Mouse (Mus musculus): ENCODE measurements around the gene Tubb2b.

GRCm38 (mm10) chr13:34116508-34116907 is 13.8 kb downstream of the Tubb2b start:
- TF ChIP-seq CTCF (IDR thresholded peaks at IDR 0.05; ENCODE audit: low read depth, low read length) (no peak), POLR2A (IDR thresholded peaks at IDR 0.05; ENCODE audit: extremely low read depth, insufficient read depth, low read length) (no peak)

All from liver, adult 2 months (tissue).